Mouse (Mus musculus): ENCODE measurements around the gene Klhl31. TPM values are rescaled to one million over a fixed set of nuclear protein-coding genes. Genes with fewer than 3 reads are reported as not detected.

The Klhl31 gene
- total and polyA plus RNA-seq, 3 experiments, result 0.05 TPM; not detected in 2

DNA sequence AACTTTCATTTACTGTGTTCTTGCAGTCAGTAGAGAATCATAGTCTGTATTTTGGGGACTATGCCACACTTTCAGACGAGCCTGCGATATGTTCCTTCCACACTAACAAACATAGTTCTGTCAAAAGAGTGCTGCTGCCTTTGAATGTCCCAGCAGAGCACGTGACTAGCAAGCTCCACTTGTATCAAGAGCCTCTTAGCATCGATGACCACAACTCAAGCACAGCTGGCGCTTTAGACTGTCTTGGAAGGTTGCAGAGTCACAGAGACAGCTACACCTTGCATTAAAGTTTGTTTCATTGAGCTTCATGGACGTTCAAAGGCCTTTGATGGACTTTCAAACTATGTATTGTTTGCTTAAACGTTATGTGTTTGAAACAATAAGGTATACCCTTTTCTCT, 5.5 kb upstream of the Klhl31 start:
- TF ChIP-seq GATA1 (IDR thresholded peaks at IDR 0.05; ENCODE audit: borderline replicate concordance, low read length) (no peak), GATA2 (IDR thresholded peaks at IDR 0.05; ENCODE audit: borderline replicate concordance, low read depth, low read length) (no peak), CTCF (IDR thresholded peaks at IDR 0.05; ENCODE audit: low read depth, low read length) (no peak), TAL1 (conservative IDR thresholded peaks at IDR 0.05; ENCODE audit: low read depth, low read length) (no peak)
- no peak for ATAC-seq (ENCODE audit: extremely low read depth, insufficient number of reproducible peaks, low FRiP score, poor library complexity, severe bottlenecking)
- Histone ChIP-seq H3K4me3 (ENCODE audit: low read depth, low read length) (no peak overlapping the region), H3K36me3 (replicated peaks) (no peaks in the 10 kb centered on the region), H3K4me1 (ENCODE audit: insufficient read depth, low read depth, low read length) (no peaks in the 10 kb centered on the region), H3K27me3 (ENCODE audit: insufficient read depth, low read length) (no peaks in the 10 kb centered on the region), H3K9me3 (replicated peaks) (no peaks in the 10 kb centered on the region)
- no peak for DNase-seq (ENCODE audit: low spot score)

DNA sequence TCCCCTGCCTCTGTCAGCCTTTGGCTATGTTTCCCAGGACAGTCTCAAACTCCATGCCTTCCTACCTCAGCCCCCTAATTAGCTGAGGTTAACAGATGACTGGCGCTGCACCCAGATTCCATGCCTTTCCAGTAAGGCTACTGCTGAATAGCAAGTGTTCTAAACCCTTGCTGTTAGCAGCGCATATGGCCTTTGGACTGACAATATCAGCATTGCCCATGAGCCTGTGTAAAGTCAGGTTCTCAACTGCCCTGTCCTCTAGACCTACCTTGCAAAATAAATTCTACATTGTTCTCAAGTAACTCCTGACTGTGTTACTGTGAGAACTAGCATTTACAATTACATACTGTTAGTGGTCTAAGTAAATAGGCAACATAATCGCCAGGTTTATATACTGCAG, 3.9 kb upstream of the Klhl31 start:
- ATAC-seq (ENCODE audit: extremely low read depth, insufficient number of reproducible peaks, low FRiP score, poor library complexity, severe bottlenecking), result no peak
- TF ChIP-seq CTCF (IDR thresholded peaks at IDR 0.05; ENCODE audit: low read depth, low read length) (no peak), GATA1 (IDR thresholded peaks at IDR 0.05; ENCODE audit: borderline replicate concordance, low read length) (no peak)
- H3K9me3 ChIP-seq (replicated peaks), result no peaks in the 10 kb centered on the region
- no peaks in the 10 kb centered on the region for H3K36me3 ChIP-seq (replicated peaks)
- H3K4me1 ChIP-seq (ENCODE audit: insufficient read depth, low read depth, low read length), result no peaks in the 10 kb centered on the region
- no peaks in the 10 kb centered on the region for H3K27me3 ChIP-seq (ENCODE audit: insufficient read depth, low read length)
- DNase-seq (ENCODE audit: low spot score), result no peak
- no peak overlapping the region for H3K4me3 ChIP-seq (ENCODE audit: low read depth, low read length)

DNA sequence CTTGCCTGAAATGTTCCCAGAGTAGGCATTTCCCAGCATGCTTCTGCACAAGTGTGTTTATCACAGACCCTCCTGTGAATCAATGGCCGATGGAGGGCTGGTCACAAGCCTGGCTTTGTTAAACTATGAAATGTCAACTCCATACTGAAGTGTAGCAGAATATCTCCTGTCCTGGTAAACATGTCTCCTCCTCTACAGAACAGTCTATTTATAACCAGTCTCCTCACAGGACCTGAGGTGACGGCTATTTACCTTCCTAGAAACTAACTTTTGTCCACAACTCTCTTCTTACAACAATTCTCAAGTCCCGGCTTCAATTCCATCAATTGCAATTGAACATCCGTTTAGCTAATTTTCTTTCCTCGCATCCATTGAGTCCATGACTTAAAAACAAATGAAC, 297 bp upstream of the Klhl31 start:
- no peaks in the 10 kb centered on the region for H3K27me3 ChIP-seq (ENCODE audit: insufficient read depth, low read length)
- no peak for ATAC-seq (ENCODE audit: extremely low read depth, insufficient number of reproducible peaks, low FRiP score, poor library complexity, severe bottlenecking)
- H3K4me3 ChIP-seq (ENCODE audit: low read depth, low read length), result no peak overlapping the region
- H3K36me3 ChIP-seq (replicated peaks), result no peaks in the 10 kb centered on the region
- H3K4me1 ChIP-seq (ENCODE audit: insufficient read depth, low read depth, low read length), result no peaks in the 10 kb centered on the region
- no peak for DNase-seq (ENCODE audit: low spot score)
- no peaks in the 10 kb centered on the region for H3K9me3 ChIP-seq (replicated peaks)
- TF ChIP-seq CTCF (IDR thresholded peaks at IDR 0.05; ENCODE audit: low read depth, low read length) (no peak), TAL1 (conservative IDR thresholded peaks at IDR 0.05; ENCODE audit: low read depth, low read length) (no peak), GATA2 (IDR thresholded peaks at IDR 0.05; ENCODE audit: borderline replicate concordance, low read depth, low read length) (no peak), POLR2AphosphoS5 (IDR thresholded peaks at IDR 0.05; ENCODE audit: insufficient replicate concordance, low read depth, low read length) (no peak), GATA1 (IDR thresholded peaks at IDR 0.05; ENCODE audit: borderline replicate concordance, low read length) (no peak)

DNA sequence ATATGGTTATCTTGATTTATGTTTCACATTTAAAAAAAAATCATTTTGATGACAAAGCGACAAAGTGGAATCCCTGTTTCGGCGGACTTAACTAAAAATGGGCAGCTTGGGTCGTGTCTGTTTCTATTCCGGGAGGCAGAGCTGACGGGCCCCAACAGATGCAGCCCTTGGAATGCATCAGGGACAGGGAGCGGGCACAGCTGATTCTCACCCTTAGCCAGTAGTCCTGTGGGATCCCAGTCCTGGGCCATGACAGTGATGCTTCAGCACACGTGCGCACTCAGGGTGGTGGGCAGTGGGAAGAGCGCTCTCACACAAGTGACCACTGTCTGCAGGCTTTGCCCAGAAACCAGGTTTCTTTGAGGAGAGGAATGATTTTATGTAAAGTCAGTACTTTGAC, 1.1 kb downstream of the Klhl31 start:
- no peak for DNase-seq (ENCODE audit: low spot score)
- TF ChIP-seq POLR2AphosphoS5 (IDR thresholded peaks at IDR 0.05; ENCODE audit: insufficient replicate concordance, low read depth, low read length) (no peak), TAL1 (conservative IDR thresholded peaks at IDR 0.05; ENCODE audit: low read depth, low read length) (no peak), GATA2 (IDR thresholded peaks at IDR 0.05; ENCODE audit: borderline replicate concordance, low read depth, low read length) (no peak), GATA1 (IDR thresholded peaks at IDR 0.05; ENCODE audit: borderline replicate concordance, low read length) (no peak), CTCF (IDR thresholded peaks at IDR 0.05; ENCODE audit: low read depth, low read length) (no peak)
- no peaks in the 10 kb centered on the region for H3K9me3 ChIP-seq (replicated peaks)

DNA sequence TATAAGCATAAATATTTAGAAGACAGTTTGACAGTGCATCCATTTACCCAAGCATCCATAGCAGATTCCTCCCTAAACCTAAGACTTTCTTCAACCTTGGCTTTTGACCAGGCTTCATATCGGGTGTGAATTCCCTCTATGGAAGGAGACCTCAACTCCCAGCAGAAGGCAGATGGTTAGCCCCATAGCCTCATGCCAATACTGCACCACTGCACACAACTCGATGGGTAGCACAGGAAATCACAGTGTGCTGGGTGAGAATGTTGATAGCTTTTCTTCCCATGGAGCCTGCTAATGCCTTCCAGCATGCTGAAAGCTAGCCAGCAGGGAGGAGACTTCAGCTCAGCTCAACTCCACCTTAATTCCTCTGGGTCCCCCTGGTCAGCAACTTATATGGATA, 8.9 kb downstream of the Klhl31 start:
- H3K27me3 ChIP-seq (ENCODE audit: insufficient read depth, low read length), result no peaks in the 10 kb centered on the region
- H3K9me3 ChIP-seq (replicated peaks), result no peaks in the 10 kb centered on the region
- no peak overlapping the region for H3K4me3 ChIP-seq (ENCODE audit: low read depth, low read length)
- ATAC-seq (ENCODE audit: extremely low read depth, insufficient number of reproducible peaks, low FRiP score, poor library complexity, severe bottlenecking) (no peak), DNase-seq (ENCODE audit: low spot score) (no peak)
- TF ChIP-seq TAL1 (conservative IDR thresholded peaks at IDR 0.05; ENCODE audit: low read depth, low read length), result no peak
- no peak for TF ChIP-seq GATA1 (IDR thresholded peaks at IDR 0.05; ENCODE audit: borderline replicate concordance, low read length)
- no peak for TF ChIP-seq CTCF (IDR thresholded peaks at IDR 0.05; ENCODE audit: low read depth, low read length)
- TF ChIP-seq POLR2AphosphoS5 (IDR thresholded peaks at IDR 0.05; ENCODE audit: insufficient replicate concordance, low read depth, low read length), result no peak
- no peak for TF ChIP-seq GATA2 (IDR thresholded peaks at IDR 0.05; ENCODE audit: borderline replicate concordance, low read depth, low read length)
- H3K36me3 ChIP-seq (replicated peaks), result no peaks in the 10 kb centered on the region
- H3K4me1 ChIP-seq (ENCODE audit: insufficient read depth, low read depth, low read length), result no peaks in the 10 kb centered on the region

More for the DNA sequence above, 1.1 kb downstream of the Klhl31 start:
- ATAC-seq (ENCODE audit: extremely low read depth, insufficient number of reproducible peaks, low FRiP score, poor library complexity, severe bottlenecking), result no peak
- H3K27me3 ChIP-seq (ENCODE audit: insufficient read depth, low read length), result no peaks in the 10 kb centered on the region
- H3K4me3 ChIP-seq (ENCODE audit: low read depth, low read length), result no peak overlapping the region
- no peaks in the 10 kb centered on the region for H3K4me1 ChIP-seq (ENCODE audit: insufficient read depth, low read depth, low read length)
- no peaks in the 10 kb centered on the region for H3K36me3 ChIP-seq (replicated peaks)

DNA sequence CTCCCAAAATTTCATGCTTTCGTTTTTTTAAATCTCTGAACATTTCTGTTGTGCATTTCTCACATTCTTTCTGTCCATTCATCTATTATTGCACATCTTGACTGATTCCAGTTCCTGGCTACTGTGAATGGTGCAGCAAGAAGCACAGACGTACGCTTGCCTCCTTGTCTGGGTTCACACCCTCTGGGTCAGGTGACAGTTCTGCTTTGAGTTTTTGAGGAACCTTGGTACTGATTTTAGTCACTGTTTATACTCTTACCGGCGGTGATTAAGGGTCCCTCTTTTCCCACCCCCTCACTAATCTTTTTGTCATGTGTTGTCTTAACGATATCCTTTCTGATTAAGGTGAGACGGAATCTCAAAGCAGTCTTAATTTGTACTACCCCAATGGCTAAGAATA, 15.5 kb downstream of the Klhl31 start:
- Histone ChIP-seq H3K4me1 (ENCODE audit: insufficient read depth, low read depth, low read length) (no peaks in the 10 kb centered on the region), H3K4me3 (ENCODE audit: low read depth, low read length) (no peak overlapping the region), H3K27me3 (ENCODE audit: insufficient read depth, low read length) (peaks cover 7% of the 10 kb centered on the region; the same call in 1 of the 2 replicates), H3K36me3 (replicated peaks) (no peaks in the 10 kb centered on the region), H3K9me3 (replicated peaks) (peaks cover 12% of the 10 kb centered on the region)
- DNase-seq (ENCODE audit: low spot score) (no peak), ATAC-seq (ENCODE audit: extremely low read depth, insufficient number of reproducible peaks, low FRiP score, poor library complexity, severe bottlenecking) (no peak)
- TF ChIP-seq TAL1 (conservative IDR thresholded peaks at IDR 0.05; ENCODE audit: low read depth, low read length), result no peak
- no peak for TF ChIP-seq CTCF (IDR thresholded peaks at IDR 0.05; ENCODE audit: low read depth, low read length)
- TF ChIP-seq GATA1 (IDR thresholded peaks at IDR 0.05; ENCODE audit: borderline replicate concordance, low read length), result no peak
- no peak for TF ChIP-seq POLR2AphosphoS5 (IDR thresholded peaks at IDR 0.05; ENCODE audit: insufficient replicate concordance, low read depth, low read length)
- TF ChIP-seq GATA2 (IDR thresholded peaks at IDR 0.05; ENCODE audit: borderline replicate concordance, low read depth, low read length), result no peak

DNA sequence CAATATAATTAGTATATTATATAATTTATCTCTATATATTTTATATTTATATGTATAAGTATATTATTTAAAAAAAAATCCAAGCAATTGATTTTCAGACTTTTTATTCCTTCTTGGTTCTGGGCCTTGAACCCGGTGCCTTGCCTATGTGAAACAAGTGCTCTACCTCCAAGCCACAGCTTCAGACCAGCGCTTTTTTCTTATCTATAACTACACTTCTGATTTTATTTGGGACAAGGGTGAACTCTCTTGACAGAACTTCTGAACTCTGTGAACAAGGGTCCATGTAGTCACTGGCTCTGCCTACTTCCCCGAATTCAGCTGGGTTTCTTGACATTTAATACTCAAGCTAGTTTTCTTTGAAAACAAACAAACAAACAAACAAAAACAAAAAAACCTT, 17.6 kb downstream of the Klhl31 start:
- Histone ChIP-seq H3K27me3 (ENCODE audit: insufficient read depth, low read length) (peaks cover 7% of the 10 kb centered on the region; the same call in 1 of the 2 replicates), H3K36me3 (replicated peaks) (no peaks in the 10 kb centered on the region), H3K4me1 (ENCODE audit: insufficient read depth, low read depth, low read length) (no peaks in the 10 kb centered on the region), H3K9me3 (replicated peaks) (peaks cover 12% of the 10 kb centered on the region), H3K4me3 (ENCODE audit: low read depth, low read length) (no peak overlapping the region)
- TF ChIP-seq GATA1 (IDR thresholded peaks at IDR 0.05; ENCODE audit: borderline replicate concordance, low read length) (no peak), POLR2AphosphoS5 (IDR thresholded peaks at IDR 0.05; ENCODE audit: insufficient replicate concordance, low read depth, low read length) (no peak), TAL1 (conservative IDR thresholded peaks at IDR 0.05; ENCODE audit: low read depth, low read length) (no peak), GATA2 (IDR thresholded peaks at IDR 0.05; ENCODE audit: borderline replicate concordance, low read depth, low read length) (no peak), CTCF (IDR thresholded peaks at IDR 0.05; ENCODE audit: low read depth, low read length) (no peak)
- no peak for DNase-seq (ENCODE audit: low spot score)
- ATAC-seq (ENCODE audit: extremely low read depth, insufficient number of reproducible peaks, low FRiP score, poor library complexity, severe bottlenecking), result no peak

Data from G1E (cell line).